Mouse (Mus musculus): Measurements from ENCODE around the gene Hoxc4. TPM values are rescaled to one million over a fixed set of nuclear protein-coding genes. Genes with fewer than 3 reads are reported as not detected.

Gene Hoxc4
- total and polyA plus RNA-seq, 3 experiments: 12.2 to 60.1 (median 29.3) TPM

DNA sequence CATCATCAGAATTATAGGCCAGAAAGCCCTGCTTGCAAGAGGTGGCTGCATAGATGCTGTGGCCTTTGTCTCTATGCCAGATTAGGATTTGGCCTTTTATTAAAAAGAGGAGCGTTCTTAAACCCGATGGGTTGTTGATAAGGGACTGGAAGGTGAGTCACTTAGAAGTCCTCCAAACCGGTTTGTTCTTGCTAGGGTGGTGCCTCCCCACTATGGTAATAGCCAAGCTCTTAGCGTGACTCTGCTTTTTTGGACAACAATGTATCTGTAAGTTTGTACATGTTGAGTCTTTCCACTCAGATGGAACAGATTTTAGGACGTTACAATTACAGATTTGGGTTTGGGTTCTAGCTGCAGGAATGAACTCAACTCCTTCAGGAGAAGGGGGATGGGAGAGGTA lies 22.9 kb downstream of the Hoxc4 start:
- TF ChIP-seq CTCF (IDR thresholded peaks at IDR 0.05; ENCODE audit: low read depth, low read length): no peak
- TF ChIP-seq POLR2AphosphoS5 (IDR thresholded peaks at IDR 0.05; ENCODE audit: insufficient replicate concordance, low read depth, low read length): no peak
- no peak for TF ChIP-seq TAL1 (conservative IDR thresholded peaks at IDR 0.05; ENCODE audit: low read depth, low read length)
- no peak for TF ChIP-seq GATA1 (IDR thresholded peaks at IDR 0.05; ENCODE audit: borderline replicate concordance, low read length)
- no peak for TF ChIP-seq GATA2 (IDR thresholded peaks at IDR 0.05; ENCODE audit: borderline replicate concordance, low read depth, low read length)
- H3K36me3 ChIP-seq (replicated peaks): peaks cover 76% of the 10 kb centered on the region
- DNase-seq (ENCODE audit: low spot score) (no peak), ATAC-seq (ENCODE audit: extremely low read depth, insufficient number of reproducible peaks, low FRiP score, poor library complexity, severe bottlenecking) (no peak)
- no peak overlapping the region for H3K4me3 ChIP-seq (ENCODE audit: low read depth, low read length)
- H3K4me1 ChIP-seq (ENCODE audit: insufficient read depth, low read depth, low read length): peaks cover 70% of the 10 kb centered on the region
- H3K27me3 ChIP-seq (ENCODE audit: insufficient read depth, low read length): no peaks in the 10 kb centered on the region
- no peaks in the 10 kb centered on the region for H3K9me3 ChIP-seq (replicated peaks)

DNA sequence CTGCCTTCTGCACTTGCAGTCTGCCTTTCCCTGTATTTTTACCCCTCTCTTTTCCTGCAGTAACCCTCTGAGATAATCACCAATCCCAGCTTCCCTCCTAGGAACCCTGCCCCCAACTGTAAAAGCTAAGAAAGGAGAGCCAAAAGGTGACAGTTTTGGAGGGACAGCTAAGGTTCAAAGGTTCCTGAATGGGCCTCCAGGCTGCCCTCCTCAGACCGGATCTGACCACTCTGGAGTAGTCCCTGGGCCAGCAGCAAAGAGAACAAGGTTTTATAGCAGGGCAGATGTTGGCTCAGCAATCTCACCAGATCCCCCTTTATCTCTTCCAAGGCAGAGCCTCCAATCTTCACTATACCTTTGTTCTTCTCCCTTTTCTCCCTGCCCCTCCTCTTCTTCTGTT lies 23.5 kb downstream of the Hoxc4 start:
- no peak for ATAC-seq (ENCODE audit: extremely low read depth, insufficient number of reproducible peaks, low FRiP score, poor library complexity, severe bottlenecking)
- Histone ChIP-seq H3K9me3 (replicated peaks) (no peaks in the 10 kb centered on the region), H3K4me3 (ENCODE audit: low read depth, low read length) (no peak overlapping the region), H3K27me3 (ENCODE audit: insufficient read depth, low read length) (no peaks in the 10 kb centered on the region), H3K4me1 (ENCODE audit: insufficient read depth, low read depth, low read length) (peaks cover 64% of the 10 kb centered on the region), H3K36me3 (replicated peaks) (peaks cover 71% of the 10 kb centered on the region)
- TF ChIP-seq GATA1 (IDR thresholded peaks at IDR 0.05; ENCODE audit: borderline replicate concordance, low read length) (no peak), CTCF (IDR thresholded peaks at IDR 0.05; ENCODE audit: low read depth, low read length) (no peak), POLR2AphosphoS5 (IDR thresholded peaks at IDR 0.05; ENCODE audit: insufficient replicate concordance, low read depth, low read length) (no peak), GATA2 (IDR thresholded peaks at IDR 0.05; ENCODE audit: borderline replicate concordance, low read depth, low read length) (no peak), TAL1 (conservative IDR thresholded peaks at IDR 0.05; ENCODE audit: low read depth, low read length) (no peak)
- DNase-seq (ENCODE audit: low spot score): no peak

GRCm38 (mm10) chr15:103051670-103052069 lies 32.9 kb downstream of the Hoxc4 start:
- Histone ChIP-seq H3K4me1 (ENCODE audit: insufficient read depth, low read depth, low read length) (peaks cover 45% of the 10 kb centered on the region), H3K27me3 (ENCODE audit: insufficient read depth, low read length) (no peaks in the 10 kb centered on the region), H3K9me3 (replicated peaks) (no peaks in the 10 kb centered on the region), H3K4me3 (ENCODE audit: low read depth, low read length) (no peak overlapping the region), H3K36me3 (replicated peaks) (peaks cover 33% of the 10 kb centered on the region)
- TF ChIP-seq CTCF (IDR thresholded peaks at IDR 0.05; ENCODE audit: low read depth, low read length): no peak
- TF ChIP-seq GATA2 (IDR thresholded peaks at IDR 0.05; ENCODE audit: borderline replicate concordance, low read depth, low read length): no peak
- TF ChIP-seq TAL1 (conservative IDR thresholded peaks at IDR 0.05; ENCODE audit: low read depth, low read length): no peak
- TF ChIP-seq POLR2AphosphoS5 (IDR thresholded peaks at IDR 0.05; ENCODE audit: insufficient replicate concordance, low read depth, low read length): no peak
- no peak for TF ChIP-seq GATA1 (IDR thresholded peaks at IDR 0.05; ENCODE audit: borderline replicate concordance, low read length)
- no peak for ATAC-seq (ENCODE audit: extremely low read depth, insufficient number of reproducible peaks, low FRiP score, poor library complexity, severe bottlenecking)
- no peak for DNase-seq (ENCODE audit: low spot score)

- Histone ChIP-seq H3K27me3 (ENCODE audit: insufficient read depth, low read length) (no peaks in the 10 kb centered on the region), H3K9me3 (replicated peaks) (no peaks in the 10 kb centered on the region), H3K4me1 (ENCODE audit: insufficient read depth, low read depth, low read length) (peaks cover 47% of the 10 kb centered on the region), H3K36me3 (replicated peaks) (peaks cover 29% of the 10 kb centered on the region), H3K4me3 (ENCODE audit: low read depth, low read length) (no peak overlapping the region)
- no peak for DNase-seq (ENCODE audit: low spot score)
- no peak for ATAC-seq (ENCODE audit: extremely low read depth, insufficient number of reproducible peaks, low FRiP score, poor library complexity, severe bottlenecking)
- no peak for TF ChIP-seq TAL1 (conservative IDR thresholded peaks at IDR 0.05; ENCODE audit: low read depth, low read length)
- TF ChIP-seq POLR2AphosphoS5 (IDR thresholded peaks at IDR 0.05; ENCODE audit: insufficient replicate concordance, low read depth, low read length): no peak
- no peak for TF ChIP-seq GATA2 (IDR thresholded peaks at IDR 0.05; ENCODE audit: borderline replicate concordance, low read depth, low read length)
- no peak for TF ChIP-seq CTCF (IDR thresholded peaks at IDR 0.05; ENCODE audit: low read depth, low read length)
- no peak for TF ChIP-seq GATA1 (IDR thresholded peaks at IDR 0.05; ENCODE audit: borderline replicate concordance, low read length)
Measured at GRCm38 (mm10) chr15:103053210-103053609, 34.5 kb downstream of the Hoxc4 start.

DNA sequence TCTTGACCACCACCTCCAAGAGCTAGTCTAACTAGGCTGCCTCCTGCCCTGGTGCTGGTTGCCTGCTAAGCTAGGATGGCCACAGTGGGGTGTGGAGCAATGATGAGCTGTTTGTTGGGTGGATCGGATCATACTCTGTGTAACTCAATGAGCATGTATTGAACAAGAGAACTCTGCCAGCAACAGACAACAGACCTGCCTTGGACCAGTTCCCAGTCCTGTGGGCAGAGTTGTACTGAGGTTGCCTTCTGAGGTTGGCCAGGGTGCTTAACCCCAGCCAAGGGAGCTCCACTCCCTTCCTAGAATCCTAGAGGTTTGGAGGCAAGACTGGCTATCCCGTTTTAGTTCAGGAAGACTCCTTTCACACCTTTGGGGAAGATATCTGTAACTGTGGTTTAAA lies 37.7 kb downstream of the Hoxc4 start:
- TF ChIP-seq GATA2 (IDR thresholded peaks at IDR 0.05; ENCODE audit: borderline replicate concordance, low read depth, low read length) (no peak), TAL1 (conservative IDR thresholded peaks at IDR 0.05; ENCODE audit: low read depth, low read length) (no peak), GATA1 (IDR thresholded peaks at IDR 0.05; ENCODE audit: borderline replicate concordance, low read length) (no peak), CTCF (IDR thresholded peaks at IDR 0.05; ENCODE audit: low read depth, low read length) (no peak), POLR2AphosphoS5 (IDR thresholded peaks at IDR 0.05; ENCODE audit: insufficient replicate concordance, low read depth, low read length) (no peak)
- ATAC-seq (ENCODE audit: extremely low read depth, insufficient number of reproducible peaks, low FRiP score, poor library complexity, severe bottlenecking) (no peak), DNase-seq (ENCODE audit: low spot score) (no peak)
- H3K4me1 ChIP-seq (ENCODE audit: insufficient read depth, low read depth, low read length): peaks cover 38% of the 10 kb centered on the region
- no peak overlapping the region for H3K4me3 ChIP-seq (ENCODE audit: low read depth, low read length)
- peaks cover 22% of the 10 kb centered on the region for H3K36me3 ChIP-seq (replicated peaks)
- H3K27me3 ChIP-seq (ENCODE audit: insufficient read depth, low read length): no peaks in the 10 kb centered on the region
- no peaks in the 10 kb centered on the region for H3K9me3 ChIP-seq (replicated peaks)

DNA sequence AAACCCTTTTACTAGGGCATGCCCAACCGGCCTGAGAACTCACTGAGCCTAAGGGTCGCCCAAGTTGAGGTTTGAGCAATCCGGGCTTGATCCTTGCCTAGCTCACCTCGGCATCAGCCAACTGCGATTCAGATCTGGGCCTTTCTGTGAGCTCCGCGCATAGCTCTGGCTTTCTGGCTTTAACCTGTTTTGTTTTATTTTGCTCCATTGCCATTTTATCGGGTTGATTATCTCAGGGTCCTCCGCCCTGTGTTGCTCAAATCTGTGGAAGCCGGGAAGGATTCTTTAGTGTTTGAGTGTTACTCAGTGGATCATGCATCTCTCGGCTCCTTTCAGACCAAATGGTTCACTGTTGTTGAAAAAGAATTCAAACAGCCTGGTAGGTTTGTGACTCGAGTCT lies 40.0 kb downstream of the Hoxc4 start:
- ATAC-seq (ENCODE audit: extremely low read depth, insufficient number of reproducible peaks, low FRiP score, poor library complexity, severe bottlenecking): no peak
- Histone ChIP-seq H3K4me1 (ENCODE audit: insufficient read depth, low read depth, low read length) (peaks cover 23% of the 10 kb centered on the region), H3K36me3 (replicated peaks) (peaks cover 24% of the 10 kb centered on the region), H3K9me3 (replicated peaks) (no peaks in the 10 kb centered on the region), H3K4me3 (ENCODE audit: low read depth, low read length) (no peak overlapping the region), H3K27me3 (ENCODE audit: insufficient read depth, low read length) (no peaks in the 10 kb centered on the region)
- TF ChIP-seq TAL1 (conservative IDR thresholded peaks at IDR 0.05; ENCODE audit: low read depth, low read length) (no peak), CTCF (IDR thresholded peaks at IDR 0.05; ENCODE audit: low read depth, low read length) (no peak), GATA1 (IDR thresholded peaks at IDR 0.05; ENCODE audit: borderline replicate concordance, low read length) (no peak), GATA2 (IDR thresholded peaks at IDR 0.05; ENCODE audit: borderline replicate concordance, low read depth, low read length) (no peak), POLR2AphosphoS5 (IDR thresholded peaks at IDR 0.05; ENCODE audit: insufficient replicate concordance, low read depth, low read length) (no peak)
- DNase-seq (ENCODE audit: low spot score): no peak

Data from G1E (cell line).